ENCODE assay signal across 8 mouse cellular contexts in genomic region chr6:113344321-113344720, GRCm38 (mm10). TPM values are rescaled to one million over a fixed set of nuclear protein-coding genes. Genes with fewer than 3 reads are reported as not detected.
DNase-seq lines count a peak whose midpoint lies in the region; ATAC-seq lines count a peak whose summit lies in the region.

No protein-coding gene starts in this region.

- 46% methylated on average over 2 of the region's 2 CpGs for WGBS in forebrain, embryonic 13.5 days
- 64% methylated on average over 2 of the region's 2 CpGs for WGBS in limb, embryonic 10.5 days
- 49% methylated on average over 2 of the region's 2 CpGs for WGBS in midbrain, embryonic 16.5 days

- H3K27me3 ChIP-seq in forebrain, embryonic 13.5 days: no peaks in the 10 kb centered on the region
- no peaks in the 10 kb centered on the region for H3K27me3 ChIP-seq in limb, embryonic 10.5 days (ENCODE audit: low read depth, poor library complexity, severe bottlenecking)
- H3K27me3 ChIP-seq in midbrain, embryonic 16.5 days (ENCODE audit: control insufficient read depth, insufficient read depth, low read depth, low read length): no peaks in the 10 kb centered on the region

- peak overlapping the region; percentile 81 for H3K4me2 ChIP-seq in forebrain, embryonic 13.5 days
- peak overlapping the region; percentile 78 for H3K4me2 ChIP-seq in midbrain, embryonic 16.5 days (ENCODE audit: low read length)

- DNase-seq in 3T3-L1 (ENCODE audit: low read depth, low spot score): peak; percentile 68
- DNase-seq in adrenal gland, postnatal 10 days: peak; percentile 86
- peak; percentile 83 to 84 for DNase-seq in heart, postnatal 36 days
- DNase-seq in limb, embryonic 10.5 days (ENCODE audit: low spot score): no peak
- no peak for DNase-seq in spleen, adult 12 weeks (ENCODE audit: low spot score)
- DNase-seq in thymus, postnatal 36 days: no peak

- ATAC-seq in forebrain, embryonic 13.5 days: no peak
- 0 out of 2 replicates have a peak, but pooled peaks have one; percentile 18 for ATAC-seq in midbrain, embryonic 16.5 days

- intact Hi-C loops in heart, postnatal 36 days (cut with DNase I): no loop called here

- H3K9me3 ChIP-seq in forebrain, embryonic 13.5 days (replicated peaks): no peaks in the 10 kb centered on the region
- H3K9me3 ChIP-seq in limb, embryonic 10.5 days (replicated peaks): no peaks in the 10 kb centered on the region
- H3K9me3 ChIP-seq in midbrain, embryonic 16.5 days (replicated peaks; ENCODE audit: control insufficient read depth, low read length, poor library complexity, severe bottlenecking): no peaks in the 10 kb centered on the region

- H3K4me1 ChIP-seq in forebrain, embryonic 13.5 days: peaks cover 25% of the 10 kb centered on the region
- H3K4me1 ChIP-seq in limb, embryonic 10.5 days: peaks cover 40% of the 10 kb centered on the region
- H3K4me1 ChIP-seq in midbrain, embryonic 16.5 days (ENCODE audit: control insufficient read depth, insufficient read depth, low read length): peaks cover 18% of the 10 kb centered on the region

- H3K4me3 ChIP-seq in forebrain, embryonic 13.5 days: peak overlapping the region; percentile 55; the same call in 1 of the 2 replicates
- peak overlapping the region; percentile 62 for H3K4me3 ChIP-seq in limb, embryonic 10.5 days
- peak overlapping the region; percentile 67; the same call in 1 of the 2 replicates for H3K4me3 ChIP-seq in midbrain, embryonic 16.5 days (ENCODE audit: low read depth, low read length)

- H3K9ac ChIP-seq in forebrain, embryonic 13.5 days: peak overlapping the region; percentile 80; the same call in 1 of the 2 replicates
- peak overlapping the region; percentile 91 for H3K9ac ChIP-seq in midbrain, embryonic 16.5 days (ENCODE audit: low read depth, low read length)

- peaks cover 10% of the 10 kb centered on the region for H3K36me3 ChIP-seq in forebrain, embryonic 13.5 days (ENCODE audit: poor library complexity, severe bottlenecking)
- peaks cover 12% of the 10 kb centered on the region; the same call in 1 of the 2 replicates for H3K36me3 ChIP-seq in limb, embryonic 10.5 days
- H3K36me3 ChIP-seq in midbrain, embryonic 16.5 days (ENCODE audit: control insufficient read depth, insufficient read depth, low read length): no peaks in the 10 kb centered on the region; the same call in 1 of the 2 replicates

- no peak overlapping the region for H3K27ac ChIP-seq in forebrain, embryonic 13.5 days
- peak overlapping the region; percentile 88 for H3K27ac ChIP-seq in limb, embryonic 10.5 days
- H3K27ac ChIP-seq in midbrain, embryonic 16.5 days (ENCODE audit: low read length): no peak overlapping the region

RNA-seq across cellular contexts. Expression of gene Camk1, which starts 0.5 kb away (rescaled TPM):
- total RNA-seq in adrenal gland, postnatal 10 days (2021): 10 to 100 TPM; 47.1 to 50.3 TPM
- 56.1 and 62.7 TPM in 2 replicates for polyA plus RNA-seq in forebrain, embryonic 13.5 days (2015; fragmentation: Nextera tagmentation; extraction: Ambion mirVana)
- total RNA-seq in heart, postnatal 36 days (2021): 10 to 100 TPM; 65.3 to 78.4 TPM
- 41.3 and 53.9 TPM in 2 replicates for polyA plus RNA-seq in limb, embryonic 10.5 days (2016; fragmentation: Nextera tagmentation; extraction: Ambion mirVana)
- polyA plus RNA-seq in midbrain, embryonic 16.5 days (2015; fragmentation: Nextera tagmentation; extraction: Ambion mirVana): 121 and 132 TPM in 2 replicates

RNA-seq across cellular contexts. Expression of gene Ogg1, which starts 17.5 kb away (rescaled TPM):
- 10 to 100 TPM; 11.9 to 12.0 TPM for total RNA-seq in adrenal gland, postnatal 10 days (2021)
- 11.4 and 13.3 TPM in 2 replicates for polyA plus RNA-seq in forebrain, embryonic 13.5 days (2015; fragmentation: Nextera tagmentation; extraction: Ambion mirVana)
- 1 to 10 TPM; 4.7 to 7.4 TPM for total RNA-seq in heart, postnatal 36 days (2021)
- 19.1 and 19.5 TPM in 2 replicates for polyA plus RNA-seq in limb, embryonic 10.5 days (2016; fragmentation: Nextera tagmentation; extraction: Ambion mirVana)
- 6.2 and 7.0 TPM in 2 replicates for polyA plus RNA-seq in midbrain, embryonic 16.5 days (2015; fragmentation: Nextera tagmentation; extraction: Ambion mirVana)

RNA-seq across cellular contexts. Expression of gene Tada3, which starts 33.4 kb away (rescaled TPM):
- total RNA-seq in adrenal gland, postnatal 10 days (2021): 10 to 100 TPM; 30.5 to 37.1 TPM
- 65.4 and 70.6 TPM in 2 replicates for polyA plus RNA-seq in forebrain, embryonic 13.5 days (2015; fragmentation: Nextera tagmentation; extraction: Ambion mirVana)
- total RNA-seq in heart, postnatal 36 days (2021): 10 to 100 TPM; 23.6 to 24.4 TPM
- 47.2 and 53.4 TPM in 2 replicates for polyA plus RNA-seq in limb, embryonic 10.5 days (2016; fragmentation: Nextera tagmentation; extraction: Ambion mirVana)
- polyA plus RNA-seq in midbrain, embryonic 16.5 days (2015; fragmentation: Nextera tagmentation; extraction: Ambion mirVana): 75.5 and 82.2 TPM in 2 replicates

RNA-seq across cellular contexts. Expression of gene Arpc4, which starts 33.6 kb away (rescaled TPM):
- 100 to 1,000 TPM; 181 to 183 TPM for total RNA-seq in adrenal gland, postnatal 10 days (2021)
- polyA plus RNA-seq in forebrain, embryonic 13.5 days (2015; fragmentation: Nextera tagmentation; extraction: Ambion mirVana): 368 and 377 TPM in 2 replicates
- 10 to 100 TPM; 69.5 to 73.0 TPM for total RNA-seq in heart, postnatal 36 days (2021)
- polyA plus RNA-seq in limb, embryonic 10.5 days (2016; fragmentation: Nextera tagmentation; extraction: Ambion mirVana): 383 and 393 TPM in 2 replicates
- polyA plus RNA-seq in midbrain, embryonic 16.5 days (2015; fragmentation: Nextera tagmentation; extraction: Ambion mirVana): 442 and 475 TPM in 2 replicates

RNA-seq across cellular contexts. Expression of gene Brpf1, which starts 37.4 kb away (rescaled TPM):
- total RNA-seq in adrenal gland, postnatal 10 days (2021): 10 to 100 TPM; 32.6 to 37.2 TPM
- 20.0 and 21.5 TPM in 2 replicates for polyA plus RNA-seq in forebrain, embryonic 13.5 days (2015; fragmentation: Nextera tagmentation; extraction: Ambion mirVana)
- 10 to 100 TPM; 14.0 to 16.7 TPM for total RNA-seq in heart, postnatal 36 days (2021)
- polyA plus RNA-seq in limb, embryonic 10.5 days (2016; fragmentation: Nextera tagmentation; extraction: Ambion mirVana): 26.1 and 28.0 TPM in 2 replicates
- 13.3 and 15.0 TPM in 2 replicates for polyA plus RNA-seq in midbrain, embryonic 16.5 days (2015; fragmentation: Nextera tagmentation; extraction: Ambion mirVana)

Comparison
In these comparisons a context has a peak if more than half of its experiments do, and no peak if none do; other contexts are left out.
1. DNase-seq: peak in 3T3-L1 (single experiment), adrenal gland, postnatal 10 days (single experiment) and heart, postnatal 36 days (2 of 2); none in limb, embryonic 10.5 days (single experiment), spleen, adult 12 weeks (single experiment) and thymus, postnatal 36 days (0 of 2).
2. Peak in every context shown above with its lines, with median percentiles within 50 percentile points of each other: H3K4me3 ChIP-seq.